Mouse (Mus musculus) stomach, embryonic 14.5 days (tissue): ENCODE results near the gene Arhgdib. TPM values are rescaled to one million over a fixed set of nuclear protein-coding genes. Genes with fewer than 3 reads are reported as not detected.
"Not testable (repeated sequence)": the region's sequence is repeated elsewhere in the genome, so short reads cannot be mapped to it uniquely, and the experiment has no call there.

Experiments
- ATAC-seq: fragments of 200-750 bp; cut with Nextera tagmentation; 2 replicates; pipeline ENCODE4 v1.8.0; 2017; ENCODE audit warnings: low read depth, moderate TSS enrichment; ENCODE audit not compliant: insufficient number of reproducible peaks, insufficient read depth, low FRiP score
- H3K27ac ChIP-seq: fragments of 300-500 bp; sonication (generic); 2 replicates; pipeline ENCODE4 v1.5.1; 2014; ENCODE audit warnings: mild to moderate bottlenecking, low read length, moderate library complexity, mixed read lengths
- H3K27me3 ChIP-seq: fragments of 300-500 bp; sonication (generic); 2 replicates; pipeline ENCODE4 v1.6.1; 2014; ENCODE audit warnings: low read length, control low read depth, mixed read lengths; ENCODE audit not compliant: control insufficient read depth, insufficient read depth
- H3K36me3 ChIP-seq: fragments of 300-500 bp; sonication (generic); 2 replicates; pipeline ENCODE4 v1.6.1; 2014; ENCODE audit warnings: mild to moderate bottlenecking, control low read depth, low read length, moderate library complexity, mixed read lengths; ENCODE audit not compliant: control insufficient read depth, insufficient read depth
- H3K4me1 ChIP-seq: fragments of 300-500 bp; sonication (generic); 2 replicates; pipeline ENCODE4 v1.6.1; 2014; ENCODE audit warnings: low read length, control low read depth, mixed read lengths; ENCODE audit not compliant: control insufficient read depth, insufficient read depth
- H3K4me2 ChIP-seq: fragments of 300-500 bp; sonication (generic); replicated peaks from 2 replicates; pipeline ENCODE4 v1.6.1; 2014; ENCODE audit warnings: low read depth, low read length, control low read depth
- H3K4me3 ChIP-seq: fragments of 300-500 bp; sonication (generic); 2 replicates; pipeline ENCODE4 v1.5.1; 2014; ENCODE audit warnings: low read depth, low read length, control low read depth
- H3K9ac ChIP-seq: fragments of 300-500 bp; sonication (generic); replicated peaks from 2 replicates; pipeline ENCODE4 v1.6.1; 2014; ENCODE audit warnings: low read depth, mild to moderate bottlenecking, control low read depth, low read length, moderate library complexity, mixed read lengths
- H3K9me3 ChIP-seq: fragments of 300-500 bp; sonication (generic); 2 replicates; pipeline ENCODE4 v1.6.1; 2016; ENCODE audit warnings: low read depth, low read length, control low read depth; ENCODE audit not compliant: control insufficient read depth
- WGBS: fragments of 180-500 bp; shearing (Covaris S2); extraction: QIAGEN DNeasy Blood & Tissue Kit; methylation state at CpG from one replicate; pipeline ENCODE4 v1.1.7; 2014; 5-methylcytosine and 5-hydroxymethylcytosine counted together
- polyA plus RNA-seq: library from polyadenylated mRNA; unstranded; fragments of >200 nt; fragmentation: Nextera tagmentation; extraction: Ambion mirVana; gene quantifications from 2 replicates; pipeline ENCODE4 v1.2.1, GENCODE M21; 2014

Gene Arhgdib
- polyA plus RNA-seq, 1 experiment from 2014 or later = 58.0 TPM

- Histone ChIP-seq H3K4me1 (peaks cover 16% of the 10 kb centered on the region), H3K9me3 (no peaks in the 10 kb centered on the region), H3K9ac (no peak overlapping the region), H3K36me3 (no peaks in the 10 kb centered on the region), H3K4me3 (no peak overlapping the region), H3K27me3 (no peaks in the 10 kb centered on the region), H3K27ac (peak overlapping the region; percentile 81; the same call in 1 of the 2 replicates), H3K4me2 (no peak overlapping the region)
- 24% methylated on average over 4 of the region's 4 CpGs for WGBS
- ATAC-seq = no peak
Measured at GRCm38 (mm10) chr6:136898222-136898621, 43.5 kb downstream of the Arhgdib start.

GRCm38 (mm10) chr6:136897789-136898188, 43.9 kb downstream of the Arhgdib start:
- no peak for ATAC-seq
- Histone ChIP-seq H3K4me2 (no peak overlapping the region), H3K27me3 (no peaks in the 10 kb centered on the region), H3K4me1 (peaks cover 16% of the 10 kb centered on the region), H3K9ac (no peak overlapping the region), H3K36me3 (no peaks in the 10 kb centered on the region), H3K4me3 (no peak overlapping the region), H3K9me3 (no peaks in the 10 kb centered on the region), H3K27ac (peak overlapping the region; percentile 81)
- WGBS = 36% methylated on average over 4 of the region's 4 CpGs

- Histone ChIP-seq H3K9ac (no peak overlapping the region), H3K36me3 (no peaks in the 10 kb centered on the region), H3K27me3 (no peaks in the 10 kb centered on the region), H3K9me3 (no peaks in the 10 kb centered on the region), H3K4me2 (no peak overlapping the region), H3K4me3 (no peak overlapping the region), H3K4me1 (peaks cover 16% of the 10 kb centered on the region), H3K27ac (peak overlapping the region; percentile 53; the same call in 1 of the 2 replicates)
- 25% methylated on average over 15 of the region's 15 CpGs for whole genome bisulfite sequencing
- peak; percentile 42; the same call in 1 of the 2 replicates for ATAC-seq
Measured at GRCm38 (mm10) chr6:136894532-136895339, 47.0 kb downstream of the Arhgdib start.

- Histone ChIP-seq H3K4me3 (no peak overlapping the region), H3K27me3 (no peaks in the 10 kb centered on the region), H3K27ac (no peak overlapping the region), H3K9ac (no peak overlapping the region), H3K4me1 (peaks cover 15% of the 10 kb centered on the region), H3K9me3 (no peaks in the 10 kb centered on the region), H3K36me3 (no peaks in the 10 kb centered on the region), H3K4me2 (no peak overlapping the region)
- 79% methylated on average over 2 of the region's 2 CpGs for WGBS
- ATAC-seq = no peak
Measured at GRCm38 (mm10) chr6:136892002-136892401, 49.7 kb downstream of the Arhgdib start.

- Histone ChIP-seq H3K27ac (no peak overlapping the region), H3K9ac (no peak overlapping the region), H3K36me3 (no peaks in the 10 kb centered on the region), H3K4me3 (no peak overlapping the region), H3K27me3 (no peaks in the 10 kb centered on the region), H3K9me3 (no peaks in the 10 kb centered on the region), H3K4me2 (no peak overlapping the region), H3K4me1 (peaks cover 10% of the 10 kb centered on the region)
- ATAC-seq = no peak
- 85% methylated on average over 6 of the region's 6 CpGs for WGBS
Measured at GRCm38 (mm10) chr6:136889554-136889953, 52.1 kb downstream of the Arhgdib start.

- H3K4me2 ChIP-seq = no peak overlapping the region
- no peaks in the 10 kb centered on the region for H3K9me3 ChIP-seq
- H3K36me3 ChIP-seq = no peaks in the 10 kb centered on the region
- no peaks in the 10 kb centered on the region for H3K27me3 ChIP-seq
- H3K4me3 ChIP-seq = no peak overlapping the region
- H3K4me1 ChIP-seq = peaks cover 7% of the 10 kb centered on the region
- no peak overlapping the region for H3K27ac ChIP-seq
- no peak overlapping the region for H3K9ac ChIP-seq
- no peak for ATAC-seq
- 91% methylated on average over 6 of the region's 6 CpGs for WGBS
Measured at GRCm38 (mm10) chr6:136889067-136889466, 52.6 kb downstream of the Arhgdib start.

- ATAC-seq = peak; percentile 69; the same call in 1 of the 2 replicates
- no peak overlapping the region for H3K9ac ChIP-seq
- no peaks in the 10 kb centered on the region for H3K36me3 ChIP-seq
- no peaks in the 10 kb centered on the region for H3K9me3 ChIP-seq
- H3K4me3 ChIP-seq = no peak overlapping the region
- H3K4me1 ChIP-seq = peaks cover 7% of the 10 kb centered on the region
- H3K27ac ChIP-seq = no peak overlapping the region; the same call in 1 of the 2 replicates
- WGBS = 33% methylated on average over 9 of the region's 9 CpGs
- H3K27me3 ChIP-seq = no peaks in the 10 kb centered on the region
- H3K4me2 ChIP-seq = no peak overlapping the region
Measured at GRCm38 (mm10) chr6:136887854-136888253, 53.8 kb downstream of the Arhgdib start.

GRCm38 (mm10) chr6:136884766-136885165, 56.9 kb downstream of the Arhgdib start:
- H3K36me3 ChIP-seq, H3K9me3 ChIP-seq, H3K4me1 ChIP-seq, H3K4me2 ChIP-seq, H3K27me3 ChIP-seq, H3K4me3 ChIP-seq, H3K27ac ChIP-seq, ATAC-seq, H3K9ac ChIP-seq: not testable (repeated sequence)
- WGBS = 39% methylated on average over 1 of the region's 1 CpGs
